ENCODE assay signal across 26 mouse cellular contexts in genomic region chr1:191211096-191211495, GRCm38 (mm10). TPM values are rescaled to one million over a fixed set of nuclear protein-coding genes. Genes with fewer than 3 reads are reported as not detected.
"Had no signal": no experiment of that assay in that cellular context is flagged by ENCODE, and none has a peak within 500 bp of the region (broad histone marks: within the 10 kb centered on the region; RNA-seq: fewer than 3 reads in every experiment).

No protein-coding gene starts in this region.

- H3K36me3 ChIP-seq: liver, embryonic 12.5 days; lung, embryonic 15.5 days; midbrain, embryonic 12.5 days; neural tube, embryonic 13.5 days; neural tube, embryonic 15.5 days had no signal

- H3K9ac ChIP-seq: liver, embryonic 12.5 days; liver, embryonic 14.5 days; lung, embryonic 15.5 days; midbrain, embryonic 12.5 days; neural tube, embryonic 13.5 days; neural tube, embryonic 15.5 days had no signal

- H3K27ac ChIP-seq: liver, embryonic 12.5 days; liver, embryonic 14.5 days; lung, embryonic 15.5 days; midbrain, embryonic 12.5 days; neural tube, embryonic 13.5 days; neural tube, embryonic 15.5 days had no signal

- H3K27me3 ChIP-seq: midbrain, embryonic 12.5 days; neural tube, embryonic 15.5 days had no signal

- H3K4me2 ChIP-seq: liver, embryonic 12.5 days; lung, embryonic 15.5 days; midbrain, embryonic 12.5 days; neural tube, embryonic 13.5 days; neural tube, embryonic 15.5 days had no signal

- H3K4me3 ChIP-seq: liver, embryonic 12.5 days; lung, embryonic 15.5 days; midbrain, embryonic 12.5 days; myocyte; neural tube, embryonic 13.5 days; neural tube, embryonic 15.5 days had no signal

- H3K9me3 ChIP-seq: liver, embryonic 12.5 days; lung, embryonic 15.5 days; midbrain, embryonic 12.5 days; neural tube, embryonic 13.5 days; neural tube, embryonic 15.5 days had no signal

- DNase-seq: lung, adult 18-20 months; lung, postnatal 14 days; lung, postnatal 4 days; retina, postnatal 1 day; right cerebral cortex, adult 18-20 months; right cerebral cortex, postnatal 25 days; right cerebral cortex, postnatal 4 days; spleen, adult 18-20 months; thymus, adult 18-20 months; thymus, postnatal 14 days; thymus, postnatal 36 days had no signal

- ATAC-seq: liver, embryonic 12.5 days; lung, postnatal 0 days; midbrain, embryonic 16.5 days had no signal

- H3K4me1 ChIP-seq: liver, embryonic 12.5 days; lung, embryonic 15.5 days had no signal

RNA-seq across cellular contexts. Expression of gene Fam71a, which starts 46.5 kb away (rescaled TPM):
- polyA plus RNA-seq: liver, embryonic 12.5 days; liver, embryonic 14.5 days; liver, embryonic 16.5 days; lung, embryonic 15.5 days; lung, postnatal 0 days; midbrain, embryonic 12.5 days; midbrain, embryonic 16.5 days; myocyte; neural tube, embryonic 11.5 days; neural tube, embryonic 13.5 days; neural tube, embryonic 15.5 days; small intestine, adult 2 months; stomach, embryonic 14.5 days; stomach, embryonic 16.5 days; thymus, postnatal 0 days had no signal
